Mouse (Mus musculus) gastrocnemius, postnatal 25 days (tissue): Measurements from ENCODE around the gene Capns1. TPM values are rescaled to one million over a fixed set of nuclear protein-coding genes. Genes with fewer than 3 reads are reported as not detected.
A peak's percentile ranks its signal among the peaks of the same experiment; 100 is the strongest.

Source experiments
- DNase-seq: peaks from one replicate; pipeline ENCODE4 v3.0.0; 2022
- total RNA-seq, 2 experiments: library from RNA; stranded (reverse); gene quantifications; 1 replicate in 1 of 2; 2 replicates in 1 of 2; pipeline ENCODE4 v1.2.3; 2021

Gene Capns1
- total RNA-seq, 2 experiments from 2014 or later: 201 to 255 TPM

- no peak for DNase-seq
Measured at GRCm38 (mm10) chr7:30170283-30170951, 28.2 kb downstream of the Capns1 start.

GRCm38 (mm10) chr7:30169583-30170282 lies 28.9 kb downstream of the Capns1 start, which contains the start of gene Zfp146:
Zfp146 (minus strand) TSS chr7:30169750.
- DNase-seq: peak; percentile 91

DNA sequence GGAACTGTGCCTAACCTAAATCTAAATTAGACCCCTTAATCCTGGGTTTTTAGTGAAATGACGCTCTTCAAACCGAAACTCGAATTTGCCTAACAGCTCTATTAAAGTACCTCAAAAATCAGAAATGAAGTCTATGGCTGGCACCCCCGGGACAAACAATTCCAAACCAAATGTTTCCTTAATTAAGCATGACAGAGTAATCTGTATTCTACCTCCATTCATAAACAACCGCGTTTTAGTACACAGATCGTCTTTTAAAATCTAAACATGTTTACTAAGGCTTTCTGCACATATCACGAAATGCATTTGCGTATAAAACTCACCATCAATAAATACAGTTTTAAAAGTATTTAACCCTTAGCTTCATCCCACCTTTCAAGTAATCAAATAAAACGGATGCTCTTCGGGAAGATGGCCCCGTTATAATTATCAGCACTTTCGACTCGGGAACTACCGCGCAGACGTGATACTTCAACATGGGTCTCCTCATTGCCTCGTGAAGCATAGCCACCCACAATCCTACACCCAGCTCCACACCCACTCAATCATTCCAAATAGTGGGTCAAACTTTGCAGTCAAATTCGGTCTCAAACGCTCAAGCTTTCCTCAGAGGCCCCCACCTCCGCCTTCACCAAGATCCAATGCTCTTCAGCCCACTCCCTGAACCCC lies 29.6 kb downstream of the Capns1 start:
- DNase-seq: no peak

DNA sequence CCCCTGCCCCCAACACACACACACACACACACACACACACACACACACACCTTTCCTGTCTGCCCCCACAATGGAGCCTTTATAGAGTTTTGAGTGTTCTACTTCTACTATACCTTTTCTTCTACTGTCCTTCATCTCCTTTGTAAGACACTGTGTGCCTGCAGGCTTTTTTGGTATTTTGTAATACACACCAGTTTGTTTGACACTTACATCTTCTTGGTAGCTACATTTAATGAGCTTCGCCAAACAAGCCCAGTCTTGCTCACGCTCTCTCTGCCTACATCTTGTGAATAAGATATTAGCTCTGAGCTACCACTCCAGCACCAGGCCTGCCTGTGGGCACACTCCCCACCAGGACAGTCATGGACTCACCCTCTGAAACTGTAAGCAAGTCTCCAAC lies 33.9 kb downstream of the Capns1 start:
- no peak for DNase-seq

DNA sequence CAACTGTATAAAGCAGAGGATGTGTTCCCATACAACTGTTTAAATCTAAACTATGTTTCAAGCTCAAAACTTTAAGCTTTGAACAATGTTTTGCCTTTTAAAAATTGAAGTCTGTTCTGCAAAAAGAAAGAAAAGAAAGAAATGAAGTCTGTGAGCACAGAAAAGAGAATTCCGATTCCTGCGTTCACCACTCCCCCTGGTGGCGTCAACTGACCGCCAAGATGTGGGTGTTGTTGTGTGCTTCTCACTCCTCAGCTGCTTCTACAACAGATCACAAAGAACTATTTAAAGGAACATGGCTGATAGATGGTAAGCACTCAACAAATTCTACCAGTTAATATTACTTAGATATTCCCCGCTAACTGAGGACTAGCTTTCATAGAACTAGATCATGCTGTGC lies 35.5 kb downstream of the Capns1 start:
- no peak for DNase-seq

DNA sequence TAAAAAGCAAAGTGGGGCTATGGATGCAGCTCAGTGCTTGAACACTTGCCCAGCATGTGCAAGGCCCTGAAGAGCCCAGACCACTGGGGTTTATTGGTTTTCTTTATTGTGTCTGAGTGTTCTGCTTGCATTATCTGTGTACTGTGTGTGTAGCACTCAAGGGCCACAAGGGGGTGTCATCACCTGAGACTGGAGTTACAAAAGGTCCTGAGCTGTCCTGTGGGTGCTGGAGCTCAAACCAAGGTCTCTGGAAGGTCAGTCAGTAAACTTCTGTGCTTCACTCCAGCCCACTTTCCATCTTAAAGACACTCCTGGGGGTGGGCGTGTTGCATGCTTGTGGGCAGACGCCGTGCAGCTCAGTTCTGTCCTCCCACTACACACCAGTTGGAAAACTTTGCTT lies 43.1 kb downstream of the Capns1 start:
- no peak for DNase-seq

DNA sequence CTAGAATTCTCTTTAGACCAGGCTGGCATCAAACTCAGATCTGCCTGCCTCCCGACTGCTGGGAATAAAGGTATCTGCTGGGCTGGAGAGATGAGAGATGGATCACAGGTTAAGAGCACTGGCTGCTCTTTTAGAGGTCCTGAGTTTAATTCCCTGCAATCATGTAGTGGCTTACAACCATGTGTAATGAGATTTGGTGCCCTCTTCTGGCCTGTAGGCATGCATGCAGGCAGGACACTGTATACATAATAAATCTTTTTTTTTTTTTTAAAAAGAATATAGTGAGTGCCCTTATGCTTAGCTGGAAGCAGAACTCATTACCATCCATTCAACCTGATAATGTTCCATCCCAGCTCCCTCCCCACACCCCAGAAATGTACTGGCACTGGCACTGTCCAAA lies 44.6 kb downstream of the Capns1 start:
- DNase-seq: no peak

DNA sequence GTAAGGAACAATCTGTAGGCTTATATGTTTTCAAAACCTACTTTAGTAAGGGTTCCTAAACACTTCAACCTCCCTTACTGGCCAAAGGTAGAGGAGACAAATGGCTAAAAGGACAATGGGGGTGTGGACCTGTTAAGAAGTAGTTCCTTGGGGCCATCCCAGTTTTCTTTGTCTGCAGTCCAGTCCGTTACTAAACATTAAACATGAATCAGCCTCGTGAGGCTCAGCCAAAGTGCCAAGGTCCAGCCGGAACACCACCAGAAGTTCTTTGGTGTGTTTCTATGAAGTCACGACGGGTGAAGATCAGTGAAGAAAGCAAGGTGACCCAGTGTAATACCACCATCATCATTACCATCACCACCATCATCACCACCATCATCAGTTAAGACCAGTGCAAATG lies 51.6 kb downstream of the Capns1 start:
- DNase-seq: no peak

DNA sequence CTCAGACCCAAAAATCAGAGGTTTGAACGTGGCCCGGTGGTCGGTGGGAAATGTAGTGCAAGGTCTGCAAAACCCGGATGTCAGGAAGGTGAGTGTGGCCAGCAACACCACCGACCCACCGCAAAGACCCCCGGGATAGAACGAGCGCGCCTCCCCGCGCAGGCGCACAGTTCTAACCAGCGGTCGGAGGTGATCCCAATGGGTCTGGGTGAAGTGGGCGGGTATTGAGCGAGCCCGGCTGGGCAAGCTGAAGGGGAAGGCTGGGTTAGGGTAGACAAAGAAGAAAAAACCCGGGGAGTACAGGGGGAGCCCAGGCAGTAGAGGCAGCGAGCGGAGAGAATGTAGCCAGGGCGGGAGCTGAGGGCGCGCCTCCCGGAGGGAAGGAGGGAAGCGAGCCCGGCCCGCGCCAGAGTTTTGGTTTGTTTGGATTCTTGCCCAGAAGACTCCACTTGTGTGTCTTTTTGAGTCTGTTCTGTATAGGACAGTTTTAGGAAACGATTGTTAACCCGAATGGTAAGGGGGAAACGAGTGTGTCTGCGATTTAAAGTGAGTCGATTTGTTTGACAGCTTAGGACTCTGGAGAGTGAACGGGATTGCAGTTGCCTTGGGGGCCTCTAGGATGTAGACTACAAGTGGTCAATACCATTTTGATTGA lies 54.9 kb downstream of the Capns1 start:
- DNase-seq: peak; percentile 40

DNA sequence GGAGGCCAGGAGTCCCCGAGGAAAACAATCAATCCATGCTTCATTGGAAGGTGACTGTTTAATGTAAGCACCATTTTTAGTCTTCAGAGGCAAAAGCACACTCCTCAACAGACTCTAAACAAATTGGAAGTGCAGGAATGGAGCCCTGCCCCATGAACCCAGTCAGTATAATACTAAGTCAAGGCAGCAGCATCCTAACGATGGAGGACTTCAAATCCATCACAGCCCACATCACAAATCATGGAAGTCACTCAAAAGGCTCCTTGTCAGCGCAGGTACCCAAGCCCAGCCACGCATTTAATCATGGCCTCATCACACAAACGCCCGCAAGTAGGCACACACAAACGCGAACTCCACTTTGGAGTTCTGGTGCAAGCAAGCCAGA lies 55.4 kb downstream of the Capns1 start:
- DNase-seq: no peak

Other genes with a start within 250 kb of the Capns1 start
- gene Zfp74, start 244.7 kb downstream of the Capns1 start, total RNA-seq: 1 to 10 TPM; 4.5 to 5.9 TPM
- 10 to 100 TPM; 19.1 to 23.4 TPM for gene Zfp568, start 214.9 kb downstream of the Capns1 start, total RNA-seq
- gene Zfp14, start 147.4 kb downstream of the Capns1 start, total RNA-seq: 1 to 10 TPM; 1.2 to 2.0 TPM
- 1 to 10 TPM; 1.5 to 1.7 TPM for gene Zfp82, start 125.9 kb downstream of the Capns1 start, total RNA-seq
- not detected for gene Gm26920, start 108.4 kb downstream of the Capns1 start, total RNA-seq
- 1 to 10 TPM; 1.6 to 2.3 TPM for gene Zfp566, start 108.3 kb downstream of the Capns1 start, total RNA-seq
- 10 to 100 TPM; 24.1 to 24.4 TPM for gene Zfp260, start 104.0 kb downstream of the Capns1 start, total RNA-seq
- gene Zfp382, start 76.9 kb downstream of the Capns1 start, total RNA-seq: 1 to 10 TPM; 1.0 to 1.1 TPM
- gene Zfp146, start 29.1 kb downstream of the Capns1 start, total RNA-seq: 10 to 100 TPM; 21.4 to 28.0 TPM
- 1,000 to 10,000 TPM; 1,093 to 1,260 TPM for gene Cox7a1, start 14.7 kb downstream of the Capns1 start, total RNA-seq
- 10 to 100 TPM; 50.8 to 58.9 TPM for gene Polr2i, start 33.1 kb upstream of the Capns1 start, total RNA-seq
- 10 to 100 TPM; 25.0 to 25.9 TPM for gene Tbcb, start 33.5 kb upstream of the Capns1 start, total RNA-seq
- gene Ovol3, start 36.9 kb upstream of the Capns1 start, total RNA-seq: not detected
- under 1 TPM in 1 of 2 experiments, not detected in 1; 0.20 TPM for gene Thap8, start 81.3 kb upstream of the Capns1 start, total RNA-seq
- gene Wdr62, start 81.6 kb upstream of the Capns1 start, total RNA-seq: 1 to 10 TPM; 1.8 to 3.8 TPM
- gene Clip3, start 92.9 kb upstream of the Capns1 start, total RNA-seq: 10 to 100 TPM in 1 of 2 experiments, 1 to 10 TPM in 1; 4.2 to 10.6 TPM
- 10 to 100 TPM; 18.6 to 18.8 TPM for gene Alkbh6, start 109.9 kb upstream of the Capns1 start, total RNA-seq
- gene Syne4, start 116.0 kb upstream of the Capns1 start, total RNA-seq: 1 to 10 TPM; 1.2 to 1.4 TPM
- gene E130208F15Rik, start 122.9 kb upstream of the Capns1 start, total RNA-seq: under 1 TPM; 0.31 to 0.46 TPM
- gene Sdhaf1, start 125.1 kb upstream of the Capns1 start, total RNA-seq: 1 to 10 TPM; 6.5 to 7.3 TPM
- gene Lrfn3, start 164.0 kb upstream of the Capns1 start, total RNA-seq: 1 to 10 TPM; 2.5 to 2.6 TPM
- gene Tyrobp, start 214.9 kb upstream of the Capns1 start, total RNA-seq: 1 to 10 TPM; 5.8 to 6.5 TPM
- not detected for gene Hcst, start 221.0 kb upstream of the Capns1 start, total RNA-seq
- gene Nfkbid, start 222.9 kb upstream of the Capns1 start, total RNA-seq: under 1 TPM in 1 of 2 experiments, not detected in 1; 0.27 TPM
- gene Aplp1, start 246.7 kb upstream of the Capns1 start, total RNA-seq: under 1 TPM; 0.72 to 0.95 TPM